Mouse (Mus musculus) common myeloid progenitor, adult 5-6 weeks (primary cell): ENCODE data around the gene Acaa1a. TPM values are rescaled to one million over a fixed set of nuclear protein-coding genes. Genes with fewer than 3 reads are reported as not detected.
A peak's percentile ranks its signal among the peaks of the same experiment; 100 is the strongest.

Experiments used
- ATAC-seq: replicated peaks from 2 replicates; pipeline ENCODE4 v1.8.0; 2016; ENCODE audit warnings: low read depth, mild to moderate bottlenecking, moderate TSS enrichment, inconsistent platforms; ENCODE audit not compliant: poor library complexity, severe bottlenecking
- total RNA-seq: library from RNA; stranded (forward); fragments of 200-1000, 187-1606 nt; gene quantifications from 2 replicates; pipeline ENCODE4 v1.2.3, GENCODE M21; 2017

Gene Acaa1a
- 20.1 and 23.1 TPM in 2 replicates for total RNA-seq

DNA sequence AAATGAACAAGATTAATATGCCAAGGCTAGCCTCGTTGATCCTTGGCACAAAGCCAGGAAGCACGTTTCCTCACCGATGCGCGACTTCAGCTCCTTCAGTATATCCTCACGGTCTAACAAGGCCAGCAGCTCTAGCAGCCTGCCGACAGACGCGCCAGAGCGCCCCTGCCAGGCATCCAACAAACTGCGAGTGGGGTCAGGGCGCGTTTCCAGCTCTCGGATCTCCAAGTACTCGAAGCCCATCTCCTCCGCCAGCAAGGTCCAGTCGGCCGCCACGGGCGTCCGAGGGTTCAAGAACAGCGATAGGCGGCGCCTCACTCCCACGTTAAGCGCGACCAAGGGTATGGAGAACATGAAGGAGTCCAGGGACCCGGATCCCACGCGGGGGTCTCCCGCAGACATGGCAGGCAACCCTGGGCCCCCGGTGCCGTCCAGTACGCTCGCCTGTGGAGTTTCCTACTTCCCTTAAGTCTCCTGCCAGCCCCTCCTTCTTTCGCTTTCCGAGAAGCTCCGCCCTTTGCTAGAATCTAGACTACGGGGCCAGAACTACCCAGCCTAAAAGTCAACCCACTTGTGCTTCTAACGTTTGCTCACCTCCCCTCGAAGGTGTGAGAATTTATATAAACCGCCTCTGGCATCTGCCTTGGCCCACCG, at the start of gene Acaa1a:
Gene Acaa1a (plus strand): TSS at position 119 of the 654 bp plus-strand sequence.
- peak; percentile 50 for ATAC-seq

DNA sequence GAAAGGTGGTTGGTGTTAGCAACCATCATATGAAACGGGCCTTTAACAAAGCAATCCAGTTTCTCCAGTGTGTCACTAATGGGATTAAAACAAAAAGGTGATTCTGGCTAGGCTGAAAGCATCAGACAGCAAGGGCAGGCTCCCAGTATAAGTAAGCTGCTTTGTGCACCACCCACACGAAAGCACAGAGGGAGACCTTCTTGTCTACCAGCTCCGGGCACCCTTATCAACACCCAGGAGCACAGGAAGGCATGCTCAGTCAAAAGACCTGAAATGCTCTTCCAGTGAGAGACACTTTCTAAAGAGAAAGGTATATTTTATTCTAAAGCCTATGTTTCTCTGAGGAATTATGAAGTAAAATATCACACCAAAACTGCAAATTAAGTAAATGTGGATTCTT, 48.7 kb upstream of the Acaa1a start:
- no peak for ATAC-seq

DNA sequence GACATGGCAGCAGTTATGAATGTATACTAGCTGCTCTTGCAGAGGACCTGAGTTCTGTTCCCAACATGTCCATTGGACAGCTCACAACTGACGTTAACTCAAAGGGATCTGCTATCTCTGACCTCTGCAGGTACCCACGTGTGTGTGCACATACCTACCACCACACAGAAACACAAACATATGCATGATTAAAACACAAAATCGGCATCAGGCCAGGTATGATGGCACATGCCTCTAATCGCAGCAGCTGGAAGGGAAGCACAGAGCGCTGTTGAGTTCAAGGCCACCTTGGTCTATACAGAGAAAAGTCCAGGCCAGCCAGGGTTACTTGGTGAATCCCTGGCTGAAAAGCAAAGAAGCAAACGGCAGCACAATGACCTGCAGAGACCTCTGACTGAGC, 41.8 kb upstream of the Acaa1a start:
- no peak for ATAC-seq

DNA sequence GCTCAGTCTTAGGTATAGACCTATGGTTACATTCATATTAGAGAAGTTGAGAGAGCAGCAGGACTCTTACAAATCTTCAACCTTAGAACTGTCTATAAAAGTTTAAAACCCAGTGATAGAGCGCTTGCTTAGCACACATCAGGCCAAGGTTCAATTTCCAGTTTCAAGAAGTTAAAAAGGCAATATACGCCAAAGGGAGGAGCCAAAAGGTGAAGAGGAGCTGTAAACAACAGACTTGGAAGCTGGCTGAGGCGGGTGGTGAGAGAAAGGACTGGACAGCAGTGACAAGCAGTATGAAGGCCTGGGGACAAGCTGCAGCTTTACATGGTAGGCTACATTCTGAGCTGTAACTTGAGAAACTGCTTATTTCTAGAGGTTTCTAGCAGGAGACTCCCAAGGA, 40.9 kb upstream of the Acaa1a start:
- no peak for ATAC-seq

DNA sequence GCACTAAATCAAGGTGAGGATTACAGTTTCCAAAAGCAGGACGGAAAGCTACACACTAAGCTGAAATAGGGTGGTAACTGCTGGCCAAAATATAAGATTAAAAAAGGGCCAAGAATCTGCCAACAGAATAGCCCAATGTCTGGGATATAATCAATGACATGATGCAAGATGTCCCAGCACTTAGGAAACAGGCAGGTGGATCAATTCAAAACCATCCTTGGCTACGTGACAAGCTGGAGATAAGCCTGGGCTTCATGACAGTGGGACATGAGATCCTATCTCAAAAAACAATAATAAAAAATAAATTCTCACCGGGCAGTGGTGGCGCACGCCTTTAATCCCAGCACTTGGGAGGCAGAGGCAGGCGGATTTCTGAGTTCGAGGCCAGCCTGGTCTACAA, 33.6 kb upstream of the Acaa1a start:
- ATAC-seq = no peak

DNA sequence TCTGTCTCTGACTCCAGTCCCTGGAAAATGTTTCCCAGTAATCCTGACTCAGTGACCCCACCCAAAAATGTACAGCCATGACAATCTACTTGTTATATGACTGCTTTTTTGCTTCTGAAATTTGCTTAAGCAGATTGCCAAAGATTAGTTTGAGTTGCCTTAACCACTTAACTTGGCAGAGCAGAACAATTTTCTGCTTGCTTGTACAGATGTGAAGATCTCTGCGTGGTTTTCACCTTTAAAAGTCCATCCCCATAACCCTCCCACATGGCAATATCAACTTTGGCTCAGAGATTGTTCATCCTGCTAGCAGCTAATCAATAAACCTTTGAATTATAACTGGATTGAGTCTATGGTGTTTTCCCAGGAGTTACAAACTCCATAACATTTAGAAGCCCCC, 30.4 kb upstream of the Acaa1a start:
- ATAC-seq = no peak

DNA sequence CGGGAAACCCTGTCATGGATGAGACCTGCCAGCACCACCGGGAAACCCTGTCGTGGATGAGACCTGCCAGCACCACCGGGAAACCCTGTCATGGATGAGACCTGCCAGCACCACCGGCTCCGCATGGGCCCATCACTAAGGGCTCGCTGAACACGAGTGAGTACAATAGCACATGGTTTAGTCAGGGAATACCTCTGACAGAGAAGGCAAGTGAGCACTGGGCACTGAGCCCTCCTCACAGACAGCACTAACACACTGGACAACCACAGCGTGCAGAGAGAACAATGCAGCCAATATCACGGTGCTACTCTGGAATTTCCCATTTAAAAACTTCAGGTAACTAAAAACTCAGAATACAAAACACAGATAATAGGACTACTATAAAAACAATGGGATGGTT, 26.4 kb upstream of the Acaa1a start:
- ATAC-seq = no peak

DNA sequence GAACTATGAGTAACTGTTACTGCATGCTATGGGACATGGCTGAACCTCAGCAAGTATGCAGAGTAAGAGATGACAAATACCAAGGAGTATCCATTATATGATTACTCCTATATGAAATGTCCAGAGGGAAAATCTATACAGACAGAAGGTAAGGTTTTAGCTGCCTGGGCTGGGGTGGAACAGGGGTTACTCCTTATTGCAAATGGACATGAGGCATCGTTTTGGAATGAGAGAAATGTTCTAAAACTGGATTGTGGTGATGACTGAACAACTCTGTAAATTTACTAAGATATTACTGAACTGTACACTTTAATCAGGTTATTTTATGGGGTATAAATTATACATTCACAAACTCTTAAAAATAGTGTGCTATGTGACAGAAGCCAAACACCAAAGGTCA, 20.6 kb upstream of the Acaa1a start:
- no peak for ATAC-seq

DNA sequence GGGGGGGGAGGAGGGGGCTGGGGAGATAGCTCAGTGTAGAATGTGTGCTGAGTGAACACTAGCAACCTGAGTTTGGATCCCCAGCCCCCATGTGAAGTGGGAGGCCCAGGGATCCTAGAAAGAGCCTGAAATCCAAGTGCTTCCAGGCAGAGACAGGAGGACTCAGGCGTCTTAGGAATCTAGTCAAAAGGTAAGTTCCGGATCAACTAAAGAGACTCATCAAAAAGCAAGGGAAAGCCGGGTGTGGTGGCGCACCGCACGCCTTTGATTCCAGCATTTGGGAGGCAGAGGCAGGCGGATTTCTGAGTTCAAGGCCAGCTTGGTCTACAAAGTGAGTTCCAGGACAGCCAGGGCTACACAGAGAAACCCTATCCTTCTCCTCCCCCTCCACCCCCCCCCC, 19.0 kb upstream of the Acaa1a start:
- ATAC-seq = no peak

DNA sequence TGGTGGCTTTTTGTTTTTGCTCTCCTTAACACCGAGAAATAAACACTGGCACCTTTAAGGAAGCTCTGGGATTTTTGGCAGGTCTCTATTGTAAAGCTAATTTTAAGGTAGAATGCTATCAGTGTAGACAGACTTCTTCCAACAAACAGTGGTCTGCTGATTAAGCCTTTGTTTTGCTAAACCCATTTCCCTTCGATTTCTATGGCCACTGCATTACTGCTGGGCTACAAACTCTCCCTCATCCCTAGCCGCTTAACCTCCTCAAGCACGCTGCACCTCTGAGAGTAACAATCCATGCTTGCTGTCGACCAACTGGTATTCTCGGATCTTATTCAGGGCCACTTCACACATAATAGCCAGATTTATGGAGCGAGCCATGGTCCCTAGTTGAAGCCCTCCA, 18.5 kb upstream of the Acaa1a start:
- no peak for ATAC-seq

DNA sequence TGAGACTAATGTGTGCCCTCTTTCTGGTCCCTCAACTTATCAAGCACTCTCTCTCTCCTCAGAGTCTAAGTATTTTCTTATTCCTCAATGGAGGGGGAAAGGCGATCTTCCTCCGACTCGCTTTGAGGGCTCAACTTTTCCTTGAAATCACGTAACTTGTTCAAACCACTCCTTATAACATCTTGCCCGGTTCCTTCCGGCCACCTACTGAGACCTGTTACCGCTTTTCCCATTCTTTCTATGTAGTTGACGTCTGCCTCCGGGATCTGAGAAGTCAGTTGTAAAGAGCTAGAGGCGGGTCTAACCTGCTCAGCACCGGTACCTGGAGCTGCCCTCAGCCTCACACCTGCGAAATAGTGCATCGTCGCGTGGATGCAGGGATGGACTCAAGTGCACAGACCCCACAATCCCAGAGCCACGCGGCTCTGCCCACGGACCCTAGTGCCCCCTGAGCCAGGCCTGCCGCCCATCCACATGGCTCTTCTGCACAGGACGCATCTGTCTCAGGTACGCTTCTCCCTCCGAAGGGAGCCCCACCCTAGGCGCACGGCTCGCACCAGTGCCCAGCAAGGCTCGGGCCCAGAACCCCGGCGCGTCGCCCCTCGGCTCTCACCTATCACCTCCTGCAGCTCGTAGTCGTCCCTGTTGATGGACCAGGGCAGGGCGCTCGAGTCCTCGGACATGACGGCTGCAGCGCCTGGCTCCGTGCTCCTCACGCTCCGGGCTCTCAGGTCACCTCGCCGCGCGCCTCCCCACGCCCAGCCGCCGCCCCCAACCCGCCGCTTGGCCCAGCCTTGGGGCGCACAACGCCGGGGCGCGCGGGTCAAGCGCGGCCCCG, 17.9 kb upstream of the Acaa1a start:
- ATAC-seq = no peak

DNA sequence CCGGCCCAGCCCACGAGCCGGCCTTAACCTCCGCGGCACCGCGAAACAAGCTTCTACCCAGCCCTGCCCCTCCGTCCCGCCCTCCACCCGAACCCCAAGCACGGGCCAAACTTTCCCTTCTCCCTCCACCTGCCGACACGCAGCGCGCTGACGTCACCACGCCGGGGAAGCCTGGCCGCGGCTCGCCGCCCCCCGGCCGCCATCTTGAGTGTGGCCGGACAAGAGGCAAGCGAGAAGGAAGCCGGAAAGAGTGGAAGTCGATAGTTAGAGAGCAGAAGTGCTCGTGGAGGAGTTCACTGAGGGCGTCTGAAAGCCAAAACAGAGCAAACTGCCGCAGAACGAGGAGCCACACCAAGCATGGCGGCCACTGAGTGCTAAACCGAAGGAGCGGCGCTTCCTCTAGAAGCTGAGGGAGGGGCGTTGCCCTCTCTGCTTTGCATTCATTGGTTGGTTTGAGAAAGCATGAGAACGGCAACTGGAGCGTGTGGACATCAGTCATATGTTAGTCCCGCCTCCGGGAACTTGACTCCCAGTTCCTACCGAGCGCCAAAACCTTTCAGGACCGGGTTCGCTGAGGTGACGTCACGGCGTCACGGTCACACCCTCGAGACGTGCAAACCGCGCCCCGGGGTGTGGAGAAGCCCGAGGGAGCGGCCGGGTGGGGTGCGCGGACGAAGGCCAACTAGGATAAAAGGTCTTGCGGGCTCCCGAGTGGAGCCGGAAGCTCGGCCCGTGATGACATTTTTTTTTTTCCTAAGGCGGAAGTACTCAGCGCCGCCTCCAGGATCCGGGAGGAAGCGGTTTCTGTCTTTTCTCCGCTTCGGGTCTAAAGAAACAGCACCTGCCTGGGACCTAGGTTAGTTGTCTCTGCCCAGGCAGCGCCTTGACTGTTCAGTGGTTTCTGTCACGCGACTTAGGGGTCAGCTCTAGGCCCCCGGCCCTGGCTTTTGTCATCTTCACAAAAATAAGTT, 16.9 kb upstream of the Acaa1a start, which contains the start of gene Oxsr1:
Gene Oxsr1 (minus strand): TSS at position 139 of the 971 bp plus-strand sequence.
- peak; percentile 94 for ATAC-seq

DNA sequence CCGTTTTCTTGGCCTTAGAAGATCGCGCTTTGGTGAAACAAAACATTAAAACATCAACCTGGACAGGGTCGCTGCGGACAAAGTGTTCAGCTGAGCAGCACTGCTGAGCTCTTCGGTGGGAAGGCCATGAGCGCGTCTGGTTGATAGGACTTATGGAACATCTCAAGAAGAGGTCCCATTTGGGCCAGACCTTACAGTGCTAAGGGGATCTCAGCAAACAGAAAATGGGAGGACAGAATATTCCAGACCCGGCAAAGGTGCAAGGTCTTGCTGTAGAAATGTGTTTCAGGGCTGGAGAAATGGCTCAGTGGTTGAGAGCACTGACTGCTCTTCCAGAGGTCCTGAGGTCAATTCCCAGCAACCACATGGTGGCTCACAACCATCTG, 16.2 kb upstream of the Acaa1a start:
- ATAC-seq = 0 out of 2 replicates have a peak, but pooled peaks have one; percentile 0

DNA sequence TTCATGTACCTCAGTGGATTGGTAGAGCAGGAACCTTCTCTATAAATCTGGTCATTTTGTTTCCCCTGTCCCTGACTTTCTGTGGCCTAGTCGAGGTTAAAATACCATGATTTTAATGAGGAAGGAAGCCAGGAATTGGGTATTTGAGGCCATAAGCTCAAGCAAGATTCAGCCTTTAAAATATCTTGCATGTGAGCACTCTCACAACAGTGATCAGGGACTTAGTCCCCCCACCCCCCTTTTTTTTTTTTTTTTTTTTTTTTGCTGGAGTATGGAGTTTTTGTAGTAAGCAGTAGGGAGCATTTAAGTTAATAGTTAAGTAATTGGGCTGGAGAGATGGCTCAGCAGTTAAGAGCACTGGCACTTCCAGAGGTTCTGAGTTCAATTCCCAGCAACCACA, 15.3 kb upstream of the Acaa1a start:
- no peak for ATAC-seq

DNA sequence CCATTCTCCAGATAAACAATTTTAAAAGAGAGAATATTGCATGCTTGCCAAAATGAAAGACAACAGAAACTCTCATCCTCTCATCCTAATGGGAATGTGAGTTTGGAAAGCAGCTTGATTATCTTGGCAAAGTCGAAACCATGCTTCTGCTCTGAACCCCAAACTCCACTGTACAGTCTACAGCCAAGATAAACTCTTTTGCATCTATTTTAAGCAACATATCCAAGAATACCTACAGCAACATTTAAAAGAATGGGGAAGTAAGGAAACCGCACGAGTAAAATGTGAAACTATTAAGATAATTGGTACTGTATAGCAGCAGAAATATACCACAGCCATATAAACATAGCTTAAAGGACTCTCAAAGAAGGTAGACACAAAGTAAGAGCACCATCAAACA, 11.0 kb upstream of the Acaa1a start:
- peak; percentile 82 for ATAC-seq

DNA sequence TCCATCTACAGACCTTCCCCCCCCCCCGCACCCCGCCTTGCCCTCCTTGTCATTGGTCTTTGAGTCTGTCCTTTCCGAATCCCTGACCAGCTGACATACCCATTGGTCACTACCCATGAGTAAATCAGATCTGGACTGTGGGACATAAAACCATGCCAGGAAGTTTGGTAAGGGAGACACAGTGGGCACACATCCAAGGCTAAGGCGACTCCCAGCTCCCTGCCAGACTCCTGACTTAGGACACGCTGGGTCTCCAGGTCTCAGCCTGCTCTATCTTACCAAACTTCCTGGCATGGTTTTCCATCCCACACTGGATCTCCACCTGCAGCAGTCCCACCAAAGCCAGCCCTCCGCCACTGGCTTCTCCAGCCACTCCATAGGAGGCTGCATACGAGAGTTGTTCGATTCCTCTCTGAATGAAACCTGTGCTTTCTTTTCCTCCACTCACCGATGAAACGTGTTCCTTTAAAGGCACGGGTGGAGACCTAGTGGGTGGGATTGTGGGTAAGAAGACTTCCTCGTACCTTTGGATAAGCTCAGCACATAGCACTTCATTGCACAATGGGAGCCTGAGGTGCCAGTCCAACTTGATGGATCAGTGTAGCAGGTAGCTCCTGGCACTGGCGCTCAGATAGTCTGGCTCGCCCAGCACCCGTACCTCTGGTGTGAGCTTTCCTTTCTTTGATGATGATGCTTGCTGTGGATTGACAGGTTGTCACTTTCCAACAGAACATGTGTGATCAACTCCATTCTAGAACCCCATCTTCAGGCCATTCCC, 9.1 kb upstream of the Acaa1a start:
- no peak for ATAC-seq

DNA sequence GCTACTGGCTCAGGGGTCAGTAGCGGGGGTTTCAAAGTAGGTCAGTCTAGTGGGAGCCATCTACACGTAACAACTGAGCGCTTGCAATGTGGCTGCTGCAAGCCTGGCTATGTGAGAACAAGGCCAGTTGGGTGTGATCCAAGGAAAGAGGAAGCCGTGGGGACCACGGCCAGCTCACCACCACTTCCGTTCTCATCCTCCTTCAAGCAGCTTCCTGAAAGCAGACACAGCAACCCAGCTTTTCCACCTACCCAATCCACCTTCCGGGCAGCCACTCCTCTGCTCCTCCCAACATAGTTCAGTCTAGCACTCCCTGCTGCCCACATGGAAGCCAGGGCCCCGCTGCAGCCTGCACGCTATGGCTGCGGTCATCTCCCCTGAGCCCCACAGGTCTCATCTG, 5.2 kb upstream of the Acaa1a start:
- ATAC-seq = peak; percentile 94

DNA sequence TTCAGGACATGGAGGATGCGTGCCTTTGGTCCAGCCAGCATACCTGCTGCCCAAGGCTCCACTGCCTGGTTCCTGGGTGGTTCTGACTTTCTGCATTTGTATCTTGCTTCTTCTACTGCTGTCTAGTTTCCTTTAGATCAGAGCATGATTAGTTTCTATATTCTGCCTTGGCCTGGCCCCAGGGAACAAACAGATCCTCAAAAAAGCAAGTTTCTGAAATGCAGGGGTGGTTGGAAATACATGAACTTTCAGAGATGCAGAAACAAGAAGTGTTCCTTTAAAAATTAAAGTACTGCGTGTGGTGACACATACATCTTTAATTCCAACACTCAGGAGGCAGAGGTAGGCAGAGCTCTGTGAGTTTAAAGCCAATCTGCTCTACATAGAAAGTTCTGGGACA, 4.6 kb upstream of the Acaa1a start:
- no peak for ATAC-seq

DNA sequence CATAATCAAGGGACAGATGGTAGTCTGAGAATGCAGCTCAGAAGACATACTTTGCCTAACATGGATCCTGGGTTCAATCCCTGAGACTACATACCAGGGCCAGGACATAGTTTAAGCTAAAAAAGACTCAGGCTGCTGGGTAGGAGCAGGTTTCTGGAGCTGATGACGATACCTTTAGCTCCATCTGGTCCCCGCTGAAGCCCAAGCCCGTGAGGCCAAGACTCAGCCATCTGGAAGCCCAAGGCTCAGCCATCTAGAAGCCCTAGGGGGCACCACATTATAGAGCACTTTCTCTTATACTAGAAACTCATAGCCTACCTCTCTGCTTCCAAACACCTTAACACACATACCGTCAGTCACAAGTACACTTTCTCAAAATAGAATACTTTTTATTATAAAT, 3.9 kb upstream of the Acaa1a start:
- ATAC-seq = no peak

DNA sequence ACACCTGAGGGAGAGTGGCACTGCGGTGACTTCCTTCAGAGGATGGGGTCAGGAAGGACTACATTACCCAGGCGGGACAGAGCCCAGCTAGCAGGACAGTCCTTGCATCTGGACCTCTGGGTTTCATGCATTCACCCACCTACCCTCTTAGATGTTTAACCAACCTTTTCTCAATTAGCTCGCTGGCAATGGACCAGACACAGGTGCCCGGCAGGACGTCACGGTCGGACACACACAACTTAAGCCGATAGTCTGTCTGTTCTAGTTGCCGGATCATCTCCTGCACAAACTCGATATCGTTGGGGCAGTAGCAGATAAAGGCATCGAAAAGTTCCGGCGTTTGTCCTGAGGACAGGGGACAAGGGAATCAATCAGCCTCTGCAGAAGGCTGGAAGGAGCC, 1.6 kb upstream of the Acaa1a start:
- no peak for ATAC-seq
